Mouse (Mus musculus) megakaryocyte progenitor cell, adult 5-6 weeks (primary cell): ENCODE data around the gene Cic. TPM values are rescaled to one million over a fixed set of nuclear protein-coding genes. Genes with fewer than 3 reads are reported as not detected.

ENCODE experiments used
- ATAC-seq: replicated peaks from 2 replicates; pipeline ENCODE4 v1.8.0; 2016; ENCODE audit warnings: mild to moderate bottlenecking, moderate TSS enrichment, inconsistent platforms; ENCODE audit not compliant: poor library complexity
- total RNA-seq, 2 experiments: library from RNA; stranded (forward) in 1 of 2; stranded (reverse) in 1 of 2; fragments of 157-497, 149-512 nt in 1 of 2; fragments of 200-1000 nt in 1 of 2; gene quantifications; 2 replicates each; pipeline versions ENCODE4 v1.2.3 to v1.2.4; 2015 to 2017

Gene Cic
- total RNA-seq (2015): 67.4 and 67.8 TPM in 2 replicates
- total RNA-seq (2017): 19.0 and 24.4 TPM in 2 replicates

DNA sequence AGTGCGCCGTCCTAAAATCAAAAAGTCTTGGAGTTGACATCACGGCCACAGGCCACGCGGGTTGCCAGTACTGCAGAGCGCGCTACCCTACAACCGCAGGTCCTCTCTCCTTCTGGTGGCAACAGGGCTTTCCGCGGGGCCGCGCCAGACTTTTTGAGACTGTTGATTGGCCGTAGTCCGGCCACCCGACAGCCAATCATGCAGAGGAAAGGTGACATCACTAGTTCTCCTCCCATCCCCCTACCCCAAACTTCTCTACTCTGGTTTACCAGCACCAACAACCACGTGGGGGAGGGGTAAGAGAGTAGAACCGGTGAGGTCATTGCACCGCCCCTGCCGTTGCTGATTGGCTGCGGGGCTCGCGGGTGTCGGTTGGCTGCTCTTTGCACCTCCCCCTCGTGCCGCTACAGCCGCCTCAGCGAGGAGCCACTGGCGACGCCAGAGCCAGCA is at the start of gene Cic:
Gene Cic (plus strand): TSS at position 404 of the 450 bp plus-strand sequence.
- peak; percentile 72 for ATAC-seq

DNA sequence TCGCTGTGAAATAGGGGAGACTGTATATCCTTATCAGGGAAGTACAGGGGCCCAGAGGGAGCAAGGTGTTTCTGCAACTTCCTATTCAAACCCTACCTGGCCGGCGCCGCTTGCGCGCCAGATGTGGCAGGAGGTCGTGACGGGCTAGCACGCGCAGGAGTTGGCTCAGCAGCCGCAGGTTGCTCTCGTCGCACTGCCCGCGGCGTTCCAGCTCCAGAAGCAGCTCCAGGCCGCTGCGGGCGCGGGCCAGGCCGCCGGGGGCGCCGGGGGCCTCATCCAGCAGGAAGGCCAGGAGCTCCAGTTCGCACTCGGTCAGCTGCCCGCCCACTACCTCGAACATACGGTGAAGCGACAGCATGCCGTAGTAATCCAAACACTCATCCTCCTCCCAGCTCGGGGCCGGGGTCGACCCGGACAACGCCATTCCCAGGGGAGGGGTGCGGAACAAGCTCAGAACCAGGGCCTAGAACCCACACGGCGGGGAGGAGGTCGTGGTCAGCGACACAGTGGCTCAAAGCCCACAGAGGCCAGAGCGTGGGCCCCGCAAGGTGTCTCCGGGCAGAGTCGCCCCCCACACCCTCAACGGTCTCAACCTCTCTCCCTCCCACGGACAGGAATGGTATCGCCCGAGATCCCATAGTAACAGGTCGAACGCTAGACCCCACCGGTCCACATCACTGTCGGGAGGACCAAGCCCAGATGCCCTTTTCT is 48.6 kb upstream of the Cic start:
- ATAC-seq: peak; percentile 13; the same call in 1 of the 2 replicates

DNA sequence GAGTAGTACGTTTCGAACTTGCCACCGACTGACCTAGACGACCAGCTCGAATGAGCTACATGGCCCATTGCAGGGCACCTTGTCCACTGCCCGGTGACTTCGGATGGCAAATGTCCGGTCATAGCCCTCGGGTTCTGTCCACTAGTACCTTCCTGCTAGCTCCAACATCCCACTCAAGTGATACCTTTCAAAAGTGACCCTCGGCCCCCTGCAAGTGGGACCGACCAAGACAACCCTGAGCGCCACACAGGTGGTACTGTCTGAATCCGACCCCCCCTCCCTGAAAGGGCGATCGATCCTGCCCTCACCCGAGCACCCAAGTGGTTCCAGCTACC is 48.1 kb upstream of the Cic start:
- ATAC-seq: no peak

DNA sequence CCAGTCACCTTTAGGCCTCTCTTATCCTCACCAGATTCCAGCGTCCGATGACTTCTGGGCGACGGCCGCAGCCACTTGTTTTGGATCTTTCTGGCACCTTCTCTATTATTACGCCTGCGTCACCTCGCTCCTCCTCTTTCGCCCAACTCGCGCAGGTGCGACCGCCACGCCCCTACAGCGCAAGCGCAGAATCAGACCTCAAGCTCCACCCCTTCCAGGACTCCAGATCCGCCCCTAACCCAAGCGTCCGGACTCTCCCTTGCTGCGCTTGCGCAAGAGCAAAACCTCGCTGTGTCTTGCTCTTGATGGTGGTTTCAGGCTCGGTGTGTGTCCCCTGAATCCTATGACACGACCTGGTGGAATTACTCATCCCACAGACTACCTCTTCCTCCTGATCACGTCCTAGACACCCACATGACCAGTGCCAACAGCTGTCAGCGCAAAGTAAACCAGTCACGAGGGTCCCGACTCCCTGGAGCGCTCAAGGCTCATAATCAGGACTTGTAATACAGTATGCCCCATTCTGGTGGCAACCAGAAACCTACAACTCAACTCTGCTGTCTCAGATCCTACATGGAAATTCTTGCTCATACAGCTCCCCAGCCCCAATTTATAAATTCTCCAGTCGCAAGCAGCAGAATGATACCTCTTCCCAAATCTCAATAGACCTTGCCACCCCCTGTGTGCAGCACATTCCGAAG is 47.6 kb upstream of the Cic start:
- ATAC-seq: peak; percentile 59

DNA sequence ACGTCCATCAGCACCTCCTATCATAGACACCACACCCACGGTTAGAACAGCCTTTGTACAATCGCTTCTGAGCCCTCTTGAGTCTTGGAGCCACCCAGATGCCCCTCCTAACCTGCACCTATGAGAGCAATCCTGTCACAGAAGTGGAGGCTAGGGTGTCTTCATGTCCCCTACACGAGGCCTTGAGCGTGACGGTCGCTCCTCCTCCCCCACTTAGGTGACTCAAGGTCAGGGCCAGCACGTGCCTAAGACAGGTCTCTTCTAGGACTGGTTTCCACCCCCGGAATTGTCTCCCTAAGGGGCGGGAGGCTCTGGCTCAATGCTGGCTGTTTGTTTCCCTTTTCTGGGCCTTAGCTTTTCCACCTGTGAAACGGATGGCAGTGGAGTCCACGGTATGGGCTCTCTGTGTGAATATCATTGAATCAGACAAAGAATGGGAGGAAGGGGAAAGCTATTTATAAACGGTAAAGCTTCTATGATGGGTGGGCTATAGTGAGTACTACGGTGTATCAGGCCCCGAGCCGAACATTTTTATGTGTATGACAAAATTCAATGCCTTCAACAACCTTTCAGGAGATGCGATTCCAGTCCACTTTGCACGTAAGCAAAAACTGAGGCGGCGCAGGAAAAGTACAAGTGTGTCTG is 46.9 kb upstream of the Cic start, which contains the start of gene Dedd2:
Gene Dedd2 (minus strand): TSS at position 159 of the 645 bp plus-strand sequence.
- ATAC-seq: peak; percentile 13

DNA sequence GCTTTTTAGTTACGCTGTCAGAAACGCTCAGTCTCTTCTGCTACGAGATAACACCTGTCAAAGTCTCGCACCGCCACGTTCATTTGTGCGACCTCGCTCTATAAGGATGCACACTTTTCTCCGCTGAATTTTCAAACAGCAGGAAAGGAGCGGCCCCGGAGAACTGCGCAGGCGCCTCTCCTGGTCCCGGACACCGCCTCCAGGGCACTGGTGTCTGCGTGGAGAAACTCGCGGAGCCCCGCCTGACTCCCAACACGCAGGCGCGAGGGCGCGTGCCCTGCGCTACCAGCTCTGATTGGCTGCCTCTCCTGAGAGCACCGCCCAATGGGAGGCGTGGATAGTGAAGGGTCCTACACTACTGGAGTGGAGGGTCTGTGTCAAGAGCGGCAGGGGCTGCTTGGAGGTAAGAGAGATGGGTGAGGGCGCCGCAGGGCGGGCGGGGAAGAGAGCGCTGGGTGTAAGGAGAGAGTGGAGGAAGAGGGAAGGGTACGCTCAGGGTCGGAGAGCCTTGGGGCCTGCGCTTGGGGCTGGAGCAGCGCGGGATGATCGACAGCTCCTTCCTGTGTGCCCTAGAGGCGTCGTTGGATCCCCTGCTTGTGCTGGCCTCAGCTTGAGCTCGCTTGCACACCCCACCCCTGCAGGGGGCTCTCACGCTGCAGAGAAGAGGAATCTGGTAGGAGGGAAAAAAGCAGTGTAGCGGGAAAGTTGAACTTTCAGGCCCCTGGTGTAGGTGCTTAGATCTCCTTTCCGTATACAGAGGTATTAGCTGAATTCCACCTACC is 46.2 kb upstream of the Cic start, which contains the start of gene Zfp526:
Gene Zfp526 (plus strand): TSS at position 324 of the 782 bp plus-strand sequence.
- peak; percentile 61 for ATAC-seq

DNA sequence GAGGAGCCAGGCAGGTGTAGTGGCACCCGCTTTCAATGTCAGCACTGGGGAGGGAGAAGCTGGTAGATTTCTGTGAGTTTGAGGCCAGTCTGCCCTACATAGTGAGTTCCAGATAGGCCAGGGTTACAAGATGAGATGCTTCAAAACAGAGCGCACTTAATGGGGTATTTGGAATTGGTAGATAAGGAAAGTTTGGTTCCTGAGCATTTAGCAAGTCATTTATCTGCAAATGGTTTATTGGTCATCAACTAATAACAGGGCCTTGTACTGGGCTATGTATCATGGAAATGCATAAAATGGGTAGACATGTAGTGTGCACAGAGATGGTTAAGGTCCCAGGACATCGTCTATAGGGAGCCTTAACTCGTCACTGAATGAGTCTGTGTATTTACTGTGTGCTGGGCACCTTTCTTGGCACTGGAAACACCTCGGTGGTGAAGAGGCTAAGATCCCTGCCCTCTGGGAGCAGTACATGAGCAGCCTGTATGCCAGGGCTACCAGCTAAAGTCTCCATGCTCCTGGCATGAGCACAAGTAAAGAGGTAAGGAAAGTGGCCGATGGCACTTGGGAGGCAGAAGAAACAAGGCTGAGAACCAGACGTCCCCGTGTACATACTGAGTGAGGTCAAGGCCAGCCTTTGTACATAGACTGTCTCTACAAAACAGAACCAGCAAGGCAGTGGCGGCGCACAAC is 45.1 kb upstream of the Cic start:
- no peak for ATAC-seq

DNA sequence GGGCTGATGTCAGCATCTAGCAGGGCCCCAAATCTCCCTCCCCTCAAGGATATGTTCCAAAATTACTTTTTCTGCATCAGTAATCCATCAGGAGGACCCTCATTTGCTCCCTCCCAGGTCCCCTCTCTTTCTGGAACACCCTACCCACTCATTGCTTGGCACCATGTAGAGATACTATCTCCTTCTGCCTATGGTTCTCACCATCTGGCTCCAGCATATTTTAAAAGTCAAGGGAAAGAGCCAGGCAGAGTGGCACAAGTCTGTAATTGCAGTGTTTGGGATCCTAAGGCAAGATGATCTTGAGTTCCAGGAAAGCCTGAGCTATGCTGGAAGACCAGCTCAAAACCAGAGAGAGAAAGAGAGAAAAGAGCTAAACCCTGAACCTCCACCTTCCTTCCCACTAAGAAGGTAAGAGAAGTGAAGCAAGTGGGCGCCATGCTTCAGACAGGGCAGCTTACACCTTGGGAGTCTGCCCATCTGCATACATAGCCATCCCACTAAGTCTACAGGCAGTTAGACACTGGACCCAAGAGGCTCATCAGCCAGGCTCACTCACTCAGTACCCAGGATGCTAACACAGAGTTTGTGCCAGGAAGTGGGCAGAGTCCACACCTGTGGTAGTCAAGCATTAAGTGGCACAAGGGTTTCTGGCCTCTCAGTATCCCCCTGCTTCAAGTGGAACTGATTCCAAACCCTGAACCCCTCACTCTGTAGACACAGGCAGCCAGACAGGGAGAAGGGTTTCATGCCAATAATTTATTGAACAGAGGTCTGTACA is 39.8 kb upstream of the Cic start:
- no peak for ATAC-seq

DNA sequence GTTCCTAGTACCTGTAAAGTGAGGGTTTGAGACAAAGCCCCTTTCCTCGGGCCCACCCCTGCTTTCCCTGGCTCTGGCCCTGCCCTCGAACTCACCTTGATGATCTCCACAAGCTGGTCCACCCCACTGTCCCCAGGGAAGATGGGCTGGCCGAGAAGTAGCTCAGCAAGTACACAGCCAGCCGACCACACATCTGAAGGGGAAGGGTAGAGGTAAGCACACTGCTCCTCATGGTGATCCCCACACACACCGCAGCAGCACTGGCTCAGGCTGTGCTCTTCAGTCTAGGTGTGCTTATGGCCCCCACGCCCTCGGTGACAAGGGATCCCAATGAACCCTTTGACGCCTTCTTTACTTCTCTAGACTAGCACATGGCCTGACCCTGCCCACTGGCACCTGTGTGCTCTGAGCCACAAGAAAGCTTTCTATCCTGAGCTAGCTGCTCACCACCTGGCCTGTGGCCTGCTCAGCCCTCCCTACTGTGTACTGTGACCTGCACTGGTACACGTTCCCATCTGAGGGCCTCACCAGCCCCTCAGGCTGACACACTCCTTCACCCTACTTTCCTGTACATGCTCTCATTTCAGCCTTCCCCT is 36.7 kb upstream of the Cic start:
- no peak for ATAC-seq

DNA sequence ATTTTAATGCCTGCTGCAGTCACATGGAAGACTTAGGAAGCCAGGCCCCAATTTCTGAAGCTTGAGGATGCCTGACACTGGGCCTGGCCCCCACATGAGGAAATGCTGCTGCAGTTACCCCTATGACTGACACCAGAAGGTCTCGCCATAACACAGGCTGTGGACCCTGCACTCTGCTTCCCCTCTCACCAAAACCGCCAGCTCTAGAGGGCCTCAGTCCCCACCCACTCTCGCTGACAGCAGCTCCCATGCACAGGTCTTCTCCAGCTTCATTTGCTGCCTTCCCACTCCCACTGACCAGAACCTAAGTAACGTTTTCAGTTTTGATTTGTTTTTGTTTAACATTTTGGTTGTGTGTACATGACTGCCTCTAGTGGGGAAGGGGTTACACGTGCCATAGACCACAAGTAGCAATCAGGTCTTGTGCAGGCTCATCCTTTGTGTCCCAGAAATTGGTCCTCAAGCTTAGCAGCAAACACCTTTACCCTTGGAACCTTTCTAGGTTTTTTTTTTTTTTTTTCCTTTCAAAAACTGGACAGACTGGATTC is 35.3 kb upstream of the Cic start:
- peak; percentile 24; the same call in 1 of the 2 replicates for ATAC-seq

DNA sequence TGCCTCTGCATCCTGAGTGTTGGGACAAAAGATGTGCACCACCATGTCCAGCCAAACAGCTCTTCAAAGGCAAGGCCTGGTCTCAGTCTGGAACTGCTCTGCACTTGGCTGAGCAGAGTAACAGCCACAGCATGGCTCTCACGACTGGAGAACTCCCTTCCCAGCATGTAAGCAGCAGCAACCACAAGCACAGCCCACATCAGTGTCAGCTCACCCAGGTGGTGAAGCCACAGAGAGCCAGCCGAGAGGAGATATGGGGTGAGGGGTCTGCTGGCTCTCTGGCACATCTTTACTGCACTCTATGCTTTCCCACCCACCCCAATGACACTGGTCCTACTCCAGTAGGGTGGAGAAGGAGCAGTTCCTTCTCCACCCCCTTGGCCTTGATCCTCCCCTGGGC is 34.4 kb upstream of the Cic start:
- ATAC-seq: no peak

DNA sequence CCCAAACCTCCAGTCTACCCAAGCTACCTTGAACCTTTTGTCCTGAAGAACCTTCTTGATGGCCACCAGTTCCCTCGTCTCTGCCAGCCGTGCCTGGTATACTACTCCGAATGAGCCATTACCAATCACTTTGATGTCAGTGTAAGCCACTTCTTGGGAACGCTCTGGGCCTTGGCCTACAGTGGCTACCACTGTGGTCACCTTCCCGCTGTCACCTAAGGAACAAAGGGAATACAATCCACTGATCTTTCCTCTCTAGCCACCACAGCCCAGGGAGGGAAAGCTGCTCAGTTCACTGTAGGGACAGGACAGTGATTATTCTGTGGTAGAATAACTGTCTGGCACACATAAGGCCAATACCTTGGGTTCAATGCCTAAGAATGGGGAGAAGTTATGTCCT is 32.0 kb upstream of the Cic start:
- ATAC-seq: no peak

DNA sequence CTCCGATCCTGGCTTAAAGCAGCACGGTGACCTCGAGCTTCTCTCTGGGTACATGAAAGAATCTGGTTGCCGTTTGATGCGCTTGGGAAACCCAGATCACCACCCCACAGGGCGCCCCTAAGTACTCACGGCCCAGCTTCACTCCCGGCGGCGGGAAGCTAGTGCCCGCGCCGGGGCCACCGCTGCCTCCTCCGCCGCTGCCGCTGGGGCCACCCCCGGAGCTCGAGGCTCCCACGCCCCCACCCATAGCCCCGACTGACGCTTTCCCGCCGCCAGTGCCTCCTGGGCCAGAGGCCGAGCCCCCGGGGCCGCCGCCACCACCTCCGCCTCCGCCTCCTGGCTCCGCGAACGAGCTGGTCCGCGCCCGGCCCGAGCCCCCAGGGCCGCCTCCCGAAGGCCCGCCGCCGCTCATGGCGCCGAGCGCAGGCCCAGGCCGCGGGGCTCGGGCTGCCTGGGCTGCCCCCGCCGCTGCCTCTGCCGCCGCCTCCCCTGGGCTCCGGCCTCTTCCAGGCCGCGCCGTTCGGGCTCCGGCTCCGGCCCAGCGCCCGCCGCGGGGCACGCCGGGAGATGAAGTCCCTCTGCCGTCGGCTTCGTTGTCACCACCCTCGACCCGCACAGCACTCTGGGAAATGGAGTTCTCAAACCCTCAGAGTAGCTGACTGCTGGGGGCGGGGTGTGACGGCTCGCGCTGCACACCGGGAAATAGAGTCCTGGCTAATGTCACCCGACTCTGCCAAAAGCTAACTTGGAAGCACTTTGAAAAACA is 30.1 kb upstream of the Cic start, which contains the start of gene Gsk3a:
Gene Gsk3a (minus strand): TSS at position 603 of the 766 bp plus-strand sequence.
- peak; percentile 69 for ATAC-seq

DNA sequence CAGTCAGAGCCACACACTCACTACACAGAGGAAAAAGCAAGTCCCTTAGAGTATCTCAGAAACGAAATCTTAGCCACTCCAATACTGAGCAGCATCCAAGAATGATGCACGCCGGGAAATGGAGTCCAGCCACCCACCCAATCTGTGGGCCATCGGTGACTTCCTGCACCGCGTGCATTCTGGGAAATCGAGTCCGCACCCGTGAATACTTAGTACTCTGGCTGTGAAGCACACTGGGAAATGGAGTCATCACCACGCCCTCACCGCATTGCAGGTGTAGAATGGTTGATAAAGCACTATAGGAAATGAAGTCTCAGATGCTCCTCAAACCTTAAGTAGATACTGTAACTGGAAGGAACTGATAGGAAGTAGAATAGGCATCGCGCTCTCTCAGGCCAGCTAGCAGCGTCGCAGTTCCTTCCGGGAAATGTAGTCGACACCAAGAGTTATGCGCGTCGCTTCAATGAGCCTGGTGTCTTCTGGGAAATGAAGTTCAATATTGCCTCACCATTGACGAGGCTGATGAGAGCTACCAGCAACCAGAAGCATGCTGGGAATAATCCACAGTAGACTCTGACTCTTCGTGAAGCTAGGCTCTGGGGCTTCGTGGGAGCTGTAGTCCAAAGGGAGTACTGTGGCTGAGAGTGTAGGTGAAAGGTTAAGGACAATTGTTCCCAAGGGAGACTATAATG is 29.3 kb upstream of the Cic start:
- peak; percentile 74 for ATAC-seq

DNA sequence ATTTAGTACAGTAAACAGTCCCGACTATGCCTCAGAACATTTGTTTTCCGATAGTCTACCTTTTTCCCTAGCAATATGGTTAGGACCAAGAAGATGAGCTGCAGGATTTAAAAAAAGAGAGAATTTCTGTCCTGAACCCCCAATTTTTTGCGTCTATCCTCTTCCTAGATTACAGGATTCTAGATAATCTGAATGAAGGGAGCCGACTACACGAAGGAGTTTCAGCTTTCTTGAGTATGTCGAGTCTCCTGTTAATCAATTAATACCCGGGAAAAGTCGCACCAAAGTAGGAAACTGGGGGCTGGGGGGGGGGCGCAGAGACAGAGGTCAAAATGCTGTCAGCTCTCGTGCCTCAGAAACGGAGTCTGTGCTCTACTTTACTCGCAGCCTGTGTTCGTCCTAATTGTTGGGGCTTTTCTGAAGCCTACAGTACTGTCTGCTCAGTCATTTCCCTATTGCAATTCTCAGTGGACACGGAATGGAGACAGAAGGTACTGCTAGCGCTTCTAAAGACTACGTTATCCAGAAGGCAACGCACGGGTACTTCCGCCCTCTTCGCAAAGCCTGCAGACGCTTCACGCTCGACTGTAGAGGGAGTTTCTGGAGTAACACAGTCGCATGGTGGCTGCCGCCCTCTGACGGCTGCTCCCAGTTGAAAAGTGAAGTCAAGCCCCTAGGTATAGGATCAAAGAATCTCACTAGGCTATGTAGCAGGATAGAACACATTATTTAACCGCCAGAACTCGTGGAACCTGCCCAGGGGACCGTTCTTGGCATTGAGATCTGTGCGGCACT is 28.5 kb upstream of the Cic start:
- peak; percentile 69 for ATAC-seq

DNA sequence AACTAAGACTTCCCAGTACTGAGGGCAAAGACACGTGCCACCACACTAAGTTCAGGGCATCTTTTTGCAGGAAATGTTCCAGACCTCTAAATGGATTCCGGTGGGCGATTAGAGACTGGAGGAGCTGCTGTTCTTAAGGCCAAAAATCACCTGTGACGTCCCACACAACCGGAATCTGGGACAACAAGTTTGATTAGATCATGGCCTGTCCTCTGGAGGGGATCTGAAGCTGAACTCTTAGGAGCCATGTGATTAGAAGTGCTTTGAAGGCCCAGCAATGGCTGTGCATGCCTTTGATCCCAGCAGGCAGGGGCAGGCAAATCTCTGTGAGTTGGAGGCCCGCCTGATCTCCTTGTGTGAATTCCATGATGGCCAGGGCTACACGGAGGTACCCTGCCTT is 26.9 kb upstream of the Cic start:
- no peak for ATAC-seq

DNA sequence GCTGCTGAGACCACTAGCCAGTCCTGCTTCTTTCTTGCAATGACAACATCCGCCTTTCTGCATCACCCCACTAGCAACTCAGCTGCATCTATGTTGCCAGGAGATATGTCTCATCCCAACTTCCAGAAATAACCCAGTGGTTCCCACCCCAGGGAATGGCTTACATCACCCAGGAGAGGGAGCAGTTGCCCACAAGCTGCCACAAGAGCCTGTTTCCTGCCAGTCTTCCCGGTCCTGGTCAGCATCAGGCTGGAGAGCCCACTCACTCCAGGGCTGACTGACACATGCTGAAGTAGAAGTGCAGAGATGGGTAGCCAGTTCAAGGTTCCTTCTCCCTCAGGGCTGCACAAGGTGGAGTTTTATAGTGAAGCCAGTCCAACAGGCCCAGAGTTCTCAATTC is 26.4 kb upstream of the Cic start:
- ATAC-seq: no peak
